Mouse (Mus musculus): ENCODE measurements around the gene Gipc3. TPM values are rescaled to one million over a fixed set of nuclear protein-coding genes. Genes with fewer than 3 reads are reported as not detected.

The Gipc3 gene
- total RNA-seq (2023): under 1 TPM; 0.78 to 0.92 TPM

DNA sequence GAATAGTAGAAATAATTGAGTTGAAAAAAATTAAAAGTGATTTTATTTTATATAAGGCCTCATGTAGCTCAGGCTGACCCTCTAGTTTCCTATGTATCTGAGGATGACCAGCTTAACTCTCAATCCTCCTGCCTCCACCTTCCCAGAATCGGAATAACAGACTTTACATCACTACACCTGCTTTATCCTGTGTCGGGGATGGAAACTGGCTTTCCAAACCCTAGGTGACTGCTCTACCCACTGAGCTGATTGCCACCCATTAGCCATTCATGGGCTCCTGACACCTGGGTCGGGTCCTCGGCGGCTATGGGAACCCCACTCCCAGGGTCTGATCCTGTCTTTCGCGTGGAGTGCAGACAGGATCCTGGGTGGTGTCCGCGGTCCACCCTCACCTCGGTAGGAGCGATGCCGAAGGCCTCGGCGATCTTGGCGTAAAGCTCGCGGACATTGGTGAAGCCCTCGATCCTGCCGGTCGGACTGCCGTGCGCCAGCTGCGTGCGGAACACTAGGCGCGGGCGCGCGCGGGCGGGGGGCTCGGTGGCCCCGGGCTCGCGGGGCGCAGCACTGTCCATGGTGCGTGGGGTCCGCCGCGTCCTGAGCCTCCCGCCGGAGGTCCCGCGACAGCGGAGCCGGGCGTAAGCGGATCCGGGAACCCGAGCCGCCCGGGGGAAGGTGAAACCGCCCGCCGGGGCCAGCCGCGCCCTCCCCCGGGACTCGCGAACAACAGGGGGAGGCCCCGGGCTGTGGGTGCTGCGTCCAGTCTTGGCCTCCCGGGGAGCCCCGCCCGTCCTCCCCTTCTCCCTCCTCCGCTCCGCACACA, at the start of gene Gipc3:
TSS of gene Gipc3 (minus strand) at position 581 of the 820 bp plus-strand sequence.

DNA sequence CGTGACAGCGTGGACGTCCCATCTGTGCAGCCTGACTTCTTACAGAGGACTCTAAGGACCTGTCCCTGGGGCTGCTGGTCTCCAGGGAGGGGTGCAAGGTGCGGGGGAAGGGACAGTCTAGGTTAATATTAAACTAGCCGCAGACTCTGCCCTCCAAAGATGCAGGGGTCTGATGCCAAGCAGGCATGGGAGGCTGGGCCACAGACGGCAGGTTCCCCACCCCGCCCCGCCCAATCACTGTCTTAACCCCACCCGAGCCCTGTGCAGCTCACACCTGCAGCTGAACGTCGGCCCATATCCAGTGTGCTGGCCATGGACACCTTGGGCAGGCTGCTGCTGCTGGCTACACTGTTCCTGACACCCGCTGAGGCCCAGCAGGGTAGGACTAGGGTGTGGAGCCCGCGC, 49.7 kb upstream of the Gipc3 start, which contains the start of gene Smim24:
TSS of gene Smim24 (plus strand) at position 271 of the 405 bp plus-strand sequence.

DNA sequence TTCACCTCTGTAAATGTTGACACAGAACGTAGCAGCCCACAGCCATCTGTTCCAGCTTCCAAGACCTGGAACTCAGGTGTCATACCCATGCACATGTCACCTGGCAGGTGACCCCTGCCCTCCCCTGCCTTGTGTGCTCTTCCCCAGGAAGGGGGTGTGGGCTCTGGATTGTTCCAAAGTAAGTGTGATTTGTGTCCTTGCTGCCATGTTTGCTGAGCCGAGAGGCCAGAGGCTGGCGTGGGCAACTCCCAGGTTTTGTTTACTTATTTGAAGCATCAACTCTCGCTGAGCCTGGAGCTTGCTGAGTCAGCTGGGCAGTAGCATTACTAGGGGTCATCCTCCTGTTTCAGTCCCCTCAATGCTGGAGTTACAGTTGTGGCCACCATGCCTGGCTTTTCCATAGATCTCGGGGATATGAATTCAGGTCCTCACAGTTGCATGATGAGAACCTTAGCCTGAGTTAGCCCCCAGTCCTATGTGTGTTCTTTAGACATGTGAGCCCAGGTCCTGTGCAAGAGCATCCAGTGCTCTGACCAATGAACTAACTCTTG, 45.5 kb upstream of the Gipc3 start, which contains the start of gene Gm48552:
TSS of gene Gm48552 (plus strand) at position 501 of the 551 bp plus-strand sequence.

GRCm38 (mm10) chr10:81383802-81384604, 40.9 kb upstream of the Gipc3 start, which contains the start of the genes Dohh and Gm48551:
Gene Dohh (plus strand): TSS chr10:81384428.
Gene Gm48551 (plus strand): TSS chr10:81384466.

GRCm38 (mm10) chr10:81377793-81378552, 34.9 kb upstream of the Gipc3 start, which contains the start of gene Fzr1:
Gene Fzr1 (minus strand): TSS chr10:81378516.

GRCm38 (mm10) chr10:81365672-81366476, 22.8 kb upstream of the Gipc3 start, which contains the start of gene 4930404N11Rik:
Gene 4930404N11Rik (minus strand): TSS chr10:81365816.

DNA sequence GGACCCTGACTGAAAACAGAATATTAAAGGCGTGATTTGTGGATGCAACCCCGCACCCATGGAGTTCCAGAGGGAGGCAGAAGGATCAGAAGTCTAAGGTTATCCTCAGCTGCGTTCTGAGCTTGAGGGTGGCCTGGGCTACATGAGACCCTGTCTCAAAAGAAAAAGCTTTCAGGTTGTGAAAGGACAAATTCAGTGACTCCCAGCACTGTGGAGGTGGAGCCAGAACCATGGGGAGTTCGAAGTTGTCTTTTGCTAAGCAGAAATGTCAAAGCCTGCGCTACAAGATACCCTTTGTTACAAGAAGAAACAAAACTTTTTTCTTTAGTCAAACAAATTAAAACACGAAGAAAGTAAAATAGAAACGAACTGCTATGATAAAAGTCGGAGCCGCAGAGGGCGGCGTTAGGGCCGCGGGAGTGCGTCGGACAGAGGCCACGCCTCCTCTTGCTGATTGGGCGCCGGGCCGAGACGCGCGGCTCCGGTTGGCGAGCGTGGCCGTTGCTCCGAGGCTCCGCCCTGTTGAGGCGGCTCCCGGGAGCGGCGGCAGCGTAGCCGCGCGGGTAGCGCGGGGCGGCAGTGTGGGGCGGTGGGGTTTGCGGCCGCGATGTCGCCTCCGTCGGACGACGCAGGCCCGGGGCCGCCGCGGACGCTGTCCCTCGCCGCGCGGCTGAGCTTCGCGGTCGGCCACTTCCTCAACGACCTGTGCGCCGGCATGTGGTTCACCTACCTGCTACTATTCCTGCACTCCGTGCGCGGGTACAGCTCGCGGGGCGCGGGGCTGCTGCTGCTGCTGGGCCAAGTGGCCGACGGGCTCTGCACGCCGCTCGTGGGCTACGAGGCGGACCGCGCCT, 14.2 kb upstream of the Gipc3 start, which contains the start of gene Mfsd12:
TSS of gene Mfsd12 (plus strand) at position 501 of the 854 bp plus-strand sequence.

DNA sequence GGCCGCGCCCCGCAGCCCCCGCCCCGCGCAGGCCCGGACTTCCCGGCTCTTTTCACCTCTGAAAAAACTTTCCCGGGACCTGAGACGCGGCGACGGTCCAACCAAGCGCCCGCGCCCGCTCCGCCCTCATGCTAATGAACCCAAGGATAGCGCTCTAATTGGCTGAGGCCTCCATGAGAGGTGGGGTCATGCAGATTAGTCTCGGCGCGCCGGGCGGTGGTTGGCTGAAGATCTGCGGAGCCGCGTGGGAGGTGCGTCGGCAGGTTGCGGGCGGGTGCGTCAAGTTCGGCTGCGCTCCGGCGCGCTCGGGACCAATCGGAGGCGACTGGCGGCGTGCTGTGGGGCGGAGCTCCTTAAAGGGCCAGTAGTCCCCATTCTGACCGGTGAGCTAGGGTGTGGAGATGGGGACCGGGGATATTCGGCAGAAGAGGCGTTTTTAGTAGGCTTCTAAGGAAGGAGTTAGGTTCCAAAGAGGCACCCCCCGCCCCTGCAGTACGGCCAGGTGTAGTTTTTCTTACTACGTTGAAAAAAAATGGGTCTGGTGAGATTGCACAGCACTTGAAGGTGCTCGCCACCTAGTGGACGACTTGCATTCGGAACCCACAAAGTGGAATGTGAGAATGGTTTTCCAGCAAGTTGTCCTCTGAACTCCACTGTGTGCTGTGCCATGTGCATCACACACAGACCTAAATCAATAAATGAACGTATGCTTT, 7.4 kb upstream of the Gipc3 start, which contains the start of gene Hmg20b:
TSS of gene Hmg20b (minus strand) at position 130 of the 713 bp plus-strand sequence.

GRCm38 (mm10) chr10:81328386-81328785, 14.7 kb downstream of the Gipc3 start, which contains the start of gene Tbxa2r:
Gene Tbxa2r (plus strand): TSS chr10:81328731.

DNA sequence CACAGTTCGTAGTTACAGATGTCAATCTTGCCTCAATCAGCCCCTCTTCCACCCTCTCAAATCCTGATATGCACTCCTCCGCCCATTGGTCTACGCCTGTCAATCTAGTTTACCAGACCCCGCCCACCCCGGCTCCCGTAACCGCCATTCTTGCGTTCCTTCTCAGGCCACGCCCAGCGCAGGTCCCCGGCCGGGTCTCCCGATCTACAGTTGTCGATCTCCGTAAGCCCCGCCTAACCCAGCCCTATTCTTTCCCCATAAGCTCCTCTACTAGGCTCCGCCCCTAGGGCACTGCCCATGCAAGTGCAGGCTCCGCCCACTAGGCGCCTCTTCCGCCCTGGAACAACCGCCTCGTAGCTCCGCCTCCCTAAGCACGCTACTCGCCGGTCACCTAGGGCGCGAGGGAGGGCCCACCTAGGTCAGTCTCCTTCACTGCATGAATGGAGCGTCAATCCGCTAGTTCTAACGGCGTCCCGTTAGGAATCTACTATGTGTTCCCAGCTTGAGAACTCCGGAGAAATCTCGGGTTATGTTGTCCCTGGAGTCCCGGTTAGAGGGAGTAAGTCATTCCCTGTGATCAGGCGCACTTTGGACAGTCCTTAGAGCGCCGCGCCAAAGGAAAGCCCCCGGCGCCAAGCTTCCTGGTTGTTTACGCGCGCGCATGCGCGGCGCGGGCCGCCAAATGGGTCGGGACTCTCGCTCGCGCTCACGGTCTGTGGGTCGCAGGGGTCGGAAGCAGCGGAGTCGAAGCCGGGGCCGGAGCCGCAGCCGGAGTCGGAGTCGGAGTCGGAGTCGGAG, 22.3 kb downstream of the Gipc3 start, which contains the start of gene Cactin:
TSS of gene Cactin (plus strand) at position 554 of the 798 bp plus-strand sequence.

GRCm38 (mm10) chr10:81292554-81293333, 50.3 kb downstream of the Gipc3 start, which contains the start of gene Pip5k1c:
Gene Pip5k1c (plus strand): TSS chr10:81292963.

DNA sequence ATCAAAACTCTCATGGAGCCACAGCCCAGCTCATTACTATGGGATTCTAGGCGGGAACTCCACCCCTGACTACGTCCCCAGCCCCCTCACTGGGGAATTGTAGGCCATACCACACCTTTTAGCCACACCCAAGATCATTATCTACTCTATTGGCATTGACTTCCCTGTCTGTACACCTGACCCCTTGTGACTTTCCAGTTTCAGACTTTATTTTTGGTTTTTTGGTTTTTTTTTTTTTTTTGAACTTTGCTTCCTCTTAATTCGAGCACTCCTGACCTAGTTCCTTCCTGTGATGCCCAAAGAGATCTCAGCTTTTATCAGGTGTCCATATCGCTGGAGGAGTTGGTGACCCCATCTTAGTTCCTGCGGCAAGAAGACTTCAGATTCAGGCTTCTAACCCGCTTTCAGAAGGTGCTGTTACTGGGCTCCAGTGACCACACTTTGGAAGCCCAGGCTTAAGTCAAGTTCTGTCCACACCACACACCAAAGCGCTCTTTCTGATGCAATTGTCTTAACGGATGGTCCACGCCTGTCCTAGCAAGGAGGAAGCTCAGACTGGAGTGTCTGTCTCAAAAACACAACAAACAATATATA, 51.5 kb downstream of the Gipc3 start, which contains the start of gene Tjp3:
TSS of gene Tjp3 (minus strand) at position 71 of the 594 bp plus-strand sequence.

Other genes starting within 250 kb of the Gipc3 start
- not detected for gene Creb3l3, start 244.4 kb downstream of the Gipc3 start, total RNA-seq (2023)
- 100 to 1,000 TPM; 159 to 177 TPM for gene Map2k2, start 237.4 kb downstream of the Gipc3 start, total RNA-seq (2023)
- 100 to 1,000 TPM in 1 of 2 experiments, 10 to 100 TPM in 1; 97.7 to 106 TPM for gene Zbtb7a, start 208.0 kb downstream of the Gipc3 start, total RNA-seq (2023)
- gene Pias4, start 175.3 kb downstream of the Gipc3 start, total RNA-seq (2023): 10 to 100 TPM; 70.9 to 76.2 TPM
- gene Eef2, start 166.6 kb downstream of the Gipc3 start, total RNA-seq (2023): 1,000 to 10,000 TPM; 1,844 to 1,917 TPM
- gene Dapk3, start 160.3 kb downstream of the Gipc3 start, total RNA-seq (2023): 10 to 100 TPM; 79.5 to 87.1 TPM
- not detected for gene 4930442H23Rik, start 159.4 kb downstream of the Gipc3 start, total RNA-seq (2023)
- gene Nmrk2, start 141.2 kb downstream of the Gipc3 start, total RNA-seq (2023): not detected
- not detected for gene Atcay, start 112.4 kb downstream of the Gipc3 start, total RNA-seq (2023)
- gene Zfr2, start 110.1 kb downstream of the Gipc3 start, total RNA-seq (2023): 1 to 10 TPM; 3.4 to 4.6 TPM
- gene Matk, start 90.3 kb downstream of the Gipc3 start, total RNA-seq (2023): 10 to 100 TPM; 24.5 to 29.5 TPM
- 100 to 1,000 TPM; 106 to 112 TPM for gene Mrpl54, start 76.3 kb downstream of the Gipc3 start, total RNA-seq (2023)
- 10 to 100 TPM; 32.7 to 50.4 TPM for gene Apba3, start 76.3 kb downstream of the Gipc3 start, total RNA-seq (2023)
- 10 to 100 TPM; 14.0 to 18.9 TPM for gene Tjp3, start 51.7 kb downstream of the Gipc3 start, total RNA-seq (2023)
- gene Pip5k1c, start 50.3 kb downstream of the Gipc3 start, total RNA-seq (2023): 100 to 1,000 TPM; 130 to 154 TPM
- gene Cactin, start 22.2 kb downstream of the Gipc3 start, total RNA-seq (2023): 10 to 100 TPM; 53.3 to 59.3 TPM
- 1 to 10 TPM; 4.6 to 6.0 TPM for gene Tbxa2r, start 14.5 kb downstream of the Gipc3 start, total RNA-seq (2023)
- 10 to 100 TPM; 77.8 to 80.1 TPM for gene Hmg20b, start 7.2 kb upstream of the Gipc3 start, total RNA-seq (2023)
- gene Mfsd12, start 14.2 kb upstream of the Gipc3 start, total RNA-seq (2023): 10 to 100 TPM; 11.6 to 13.5 TPM
- gene 4930404N11Rik, start 22.6 kb upstream of the Gipc3 start, total RNA-seq (2023): 10 to 100 TPM in 1 of 2 experiments, 1 to 10 TPM in 1; 7.8 to 11.0 TPM
- gene Fzr1, start 35.2 kb upstream of the Gipc3 start, total RNA-seq (2023): 10 to 100 TPM; 47.9 to 55.7 TPM
- 10 to 100 TPM; 36.0 to 37.0 TPM for gene Dohh, start 41.2 kb upstream of the Gipc3 start, total RNA-seq (2023)
- 1 to 10 TPM; 1.6 to 4.6 TPM for gene Gm48551, start 41.2 kb upstream of the Gipc3 start, total RNA-seq (2023)
- gene Gm48552, start 45.7 kb upstream of the Gipc3 start, total RNA-seq (2023): 1 to 10 TPM; 4.3 to 5.4 TPM
- 1 to 10 TPM; 5.8 to 9.2 TPM for gene Smim24, start 49.8 kb upstream of the Gipc3 start, total RNA-seq (2023)
- gene Nfic, start 112.4 kb upstream of the Gipc3 start, total RNA-seq (2023): 10 to 100 TPM; 15.0 to 22.8 TPM
- gene Celf5, start 139.4 kb upstream of the Gipc3 start, total RNA-seq (2023): not detected
- gene Ncln, start 153.1 kb upstream of the Gipc3 start, total RNA-seq (2023): 100 to 1,000 TPM; 113 to 131 TPM
- gene S1pr4, start 156.9 kb upstream of the Gipc3 start, total RNA-seq (2023): 10 to 100 TPM; 78.0 to 83.2 TPM
- 1 to 10 TPM; 6.3 to 9.1 TPM for gene Gna15, start 181.0 kb upstream of the Gipc3 start, total RNA-seq (2023)
- gene Gna11, start 201.9 kb upstream of the Gipc3 start, total RNA-seq (2023): 10 to 100 TPM; 24.4 to 31.5 TPM
- 100 to 1,000 TPM; 336 to 341 TPM for gene Aes, start 216.2 kb upstream of the Gipc3 start, total RNA-seq (2023)
- gene Tle2, start 231.3 kb upstream of the Gipc3 start, total RNA-seq (2023): 1 to 10 TPM; 3.7 to 4.7 TPM